In the genomic region with DNA sequence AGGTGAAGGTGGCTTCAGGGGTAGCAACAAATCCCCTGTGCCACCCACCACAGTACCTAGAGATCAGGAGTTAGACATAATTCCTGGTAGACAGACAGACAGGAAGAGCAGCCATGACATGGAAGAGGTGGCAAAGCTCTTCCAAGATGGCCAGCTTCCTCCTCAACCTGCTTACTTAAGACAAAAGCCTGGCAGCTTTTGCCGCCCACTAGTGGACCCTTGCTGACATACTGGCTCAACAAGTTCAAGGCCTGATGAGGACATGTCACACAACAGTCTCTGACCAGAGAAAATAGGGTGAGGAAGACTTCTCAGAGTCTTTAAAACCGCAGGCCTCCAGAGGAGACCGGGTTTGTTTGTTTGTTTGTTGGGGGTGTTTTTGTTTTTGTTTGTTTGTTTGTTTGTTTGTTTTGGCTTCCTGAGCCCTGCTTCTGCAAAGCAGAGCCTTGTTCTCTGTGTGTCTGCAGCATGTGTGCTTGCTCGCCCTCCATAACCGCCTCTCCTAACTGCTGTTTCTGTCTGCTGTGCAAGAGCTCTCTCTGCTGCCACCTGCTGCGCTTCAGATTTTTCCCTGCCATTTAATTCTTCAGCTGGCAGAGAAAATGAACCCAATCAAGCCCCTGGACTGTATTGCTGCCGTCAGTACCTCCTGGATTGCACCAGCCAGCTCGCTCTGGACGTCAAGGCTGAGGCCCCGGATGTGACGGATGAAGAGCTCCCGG, we compare ENCODE assay signal across 8 mouse cellular contexts. TPM values are rescaled to one million over a fixed set of nuclear protein-coding genes. Genes with fewer than 3 reads are reported as not detected.
A peak's percentile ranks its signal among the peaks of the same experiment; 100 is the strongest.
DNase-seq lines count a peak whose midpoint lies in the region; ATAC-seq and TF ChIP-seq lines count a peak whose summit lies in the region.

No protein-coding gene starts in this region.

- H3K4me3 ChIP-seq in testis, adult 2 months (ENCODE audit: control insufficient read depth, low read depth, low read length), result no peak overlapping the region
- no peak overlapping the region for H3K4me3 ChIP-seq in limb, embryonic 10.5 days
- H3K4me3 ChIP-seq in midbrain, embryonic 15.5 days, result no peak overlapping the region

- no peak overlapping the region for H3K9ac ChIP-seq in midbrain, embryonic 15.5 days

- peak; percentile 21; the same call in 1 of the 2 replicates for TF ChIP-seq CTCF in testis, adult 2 months (IDR thresholded peaks at IDR 0.05; ENCODE audit: control insufficient read depth, insufficient read depth, insufficient replicate concordance, low read depth, low read length)

- H3K9me3 ChIP-seq in limb, embryonic 10.5 days (replicated peaks), result no peaks in the 10 kb centered on the region
- no peaks in the 10 kb centered on the region for H3K9me3 ChIP-seq in midbrain, embryonic 15.5 days

- H3K36me3 ChIP-seq in testis, adult 2 months (ENCODE audit: control insufficient read depth, insufficient read depth, low read length), result no peaks in the 10 kb centered on the region
- no peaks in the 10 kb centered on the region for H3K36me3 ChIP-seq in limb, embryonic 10.5 days
- no peaks in the 10 kb centered on the region for H3K36me3 ChIP-seq in midbrain, embryonic 15.5 days (replicated peaks)

- H3K27ac ChIP-seq in testis, adult 2 months (ENCODE audit: control insufficient read depth, insufficient read depth, low read depth, low read length), result no peak overlapping the region
- no peak overlapping the region for H3K27ac ChIP-seq in limb, embryonic 10.5 days
- no peak overlapping the region for H3K27ac ChIP-seq in midbrain, embryonic 15.5 days

- peaks cover 19% of the 10 kb centered on the region for H3K4me1 ChIP-seq in testis, adult 2 months (ENCODE audit: control insufficient read depth, insufficient read depth, low read length)
- H3K4me1 ChIP-seq in limb, embryonic 10.5 days, result peaks cover 25% of the 10 kb centered on the region
- H3K4me1 ChIP-seq in midbrain, embryonic 15.5 days, result peaks cover 9% of the 10 kb centered on the region

- DNase-seq in adrenal gland, adult (ENCODE audit: inconsistent age in 2 of 2, low spot score in 1 of 2), result peak; percentile 55 to 75
- DNase-seq in adrenal gland, adult 8-10 months, result no peak
- no peak for DNase-seq in testis, postnatal 14 days (ENCODE audit: low spot score)
- DNase-seq in heart, postnatal 4 days, result peak; percentile 53
- peak; percentile 41 for DNase-seq in limb, embryonic 10.5 days (ENCODE audit: low spot score)
- peak; percentile 86 for DNase-seq in thymus, postnatal 4 days

- WGBS in limb, embryonic 10.5 days, result 56% methylated on average over 12 of the region's 12 CpGs
- WGBS in midbrain, embryonic 15.5 days, result 42% methylated on average over 12 of the region's 12 CpGs

- no peaks in the 10 kb centered on the region; the same call in 1 of the 2 replicates for H3K27me3 ChIP-seq in testis, adult 2 months (ENCODE audit: control insufficient read depth, insufficient read depth, low read length)
- H3K27me3 ChIP-seq in limb, embryonic 10.5 days (ENCODE audit: low read depth, poor library complexity, severe bottlenecking), result peaks cover 65% of the 10 kb centered on the region
- H3K27me3 ChIP-seq in midbrain, embryonic 15.5 days (replicated peaks), result peaks cover 9% of the 10 kb centered on the region; the same call in 1 of the 2 replicates

- peak; percentile 45; the same call in 1 of the 2 replicates for ATAC-seq in midbrain, embryonic 15.5 days (replicated peaks)

- TF ChIP-seq POLR2A in testis, adult 2 months (IDR thresholded peaks at IDR 0.05; ENCODE audit: control insufficient read depth, low read depth, low read length), result no peak

- H3K4me2 ChIP-seq in midbrain, embryonic 15.5 days, result no peak overlapping the region

RNA-seq across cellular contexts. Expression of a gene that starts 1.6 kb away (rescaled TPM):
- 1 to 10 TPM; 1.7 to 3.6 (median 2.4) TPM for total RNA-seq in adrenal gland, adult 8-10 months (2022)
- polyA plus RNA-seq in testis, adult 2 months (2012; rRNA removed), result 33.5 and 39.8 TPM in 2 replicates
- under 1 TPM; 0.41 to 0.52 TPM for total RNA-seq in heart, postnatal 4 days (2021)
- 0.15 and 0.61 TPM in 2 replicates for polyA plus RNA-seq in limb, embryonic 10.5 days (2016; fragmentation: Nextera tagmentation; extraction: Ambion mirVana)
- 0.54 and 0.56 TPM in 2 replicates for polyA plus RNA-seq in midbrain, embryonic 15.5 days (2015; fragmentation: Nextera tagmentation; extraction: Ambion mirVana)

RNA-seq across cellular contexts. Expression of a gene that starts 16.0 kb away (rescaled TPM):
- 10 to 100 TPM; 30.2 to 42.5 (median 36.1) TPM for total RNA-seq in adrenal gland, adult 8-10 months (2022)
- polyA plus RNA-seq in testis, adult 2 months (2012; rRNA removed), result 12.5 and 16.4 TPM in 2 replicates
- total RNA-seq in heart, postnatal 4 days (2021), result 10 to 100 TPM; 22.6 to 28.7 TPM
- polyA plus RNA-seq in limb, embryonic 10.5 days (2016; fragmentation: Nextera tagmentation; extraction: Ambion mirVana), result 2.8 and 4.8 TPM in 2 replicates
- 10.5 and 11.9 TPM in 2 replicates for polyA plus RNA-seq in midbrain, embryonic 15.5 days (2015; fragmentation: Nextera tagmentation; extraction: Ambion mirVana)

RNA-seq across cellular contexts. Expression of a gene that starts 53.1 kb away (rescaled TPM):
- 100 to 1,000 TPM in 2 of 4 experiments, 10 to 100 TPM in 2; 83.2 to 116 (median 99.0) TPM for total RNA-seq in adrenal gland, adult 8-10 months (2022)
- 52.9 and 64.6 TPM in 2 replicates for polyA plus RNA-seq in testis, adult 2 months (2012; rRNA removed)
- 10 to 100 TPM; 34.4 to 35.5 TPM for total RNA-seq in heart, postnatal 4 days (2021)
- polyA plus RNA-seq in limb, embryonic 10.5 days (2016; fragmentation: Nextera tagmentation; extraction: Ambion mirVana), result 157 and 168 TPM in 2 replicates
- 101 and 105 TPM in 2 replicates for polyA plus RNA-seq in midbrain, embryonic 15.5 days (2015; fragmentation: Nextera tagmentation; extraction: Ambion mirVana)

RNA-seq across cellular contexts. Expression of a gene that starts 53.5 kb away (rescaled TPM):
- total RNA-seq in adrenal gland, adult 8-10 months (2022), result 100 to 1,000 TPM; 197 to 273 (median 224) TPM
- 120 and 133 TPM in 2 replicates for polyA plus RNA-seq in testis, adult 2 months (2012; rRNA removed)
- 100 to 1,000 TPM; 309 to 336 TPM for total RNA-seq in heart, postnatal 4 days (2021)
- polyA plus RNA-seq in limb, embryonic 10.5 days (2016; fragmentation: Nextera tagmentation; extraction: Ambion mirVana), result 122 and 131 TPM in 2 replicates
- 325 and 351 TPM in 2 replicates for polyA plus RNA-seq in midbrain, embryonic 15.5 days (2015; fragmentation: Nextera tagmentation; extraction: Ambion mirVana)

Comparison
In these comparisons a context has a peak if more than half of its experiments do, and no peak if none do; other contexts are left out.
1. DNase-seq: peak in adrenal gland, adult (2 of 2), heart, postnatal 4 days (single experiment), limb, embryonic 10.5 days (single experiment) and thymus, postnatal 4 days (single experiment); none in adrenal gland, adult 8-10 months (single experiment) and testis, postnatal 14 days (single experiment).
2. RNA of a gene that starts 1.6 kb away (polyA plus RNA-seq): 33.5 to 39.8 TPM in testis, adult 2 months; 0.15 to 0.61 TPM in limb, embryonic 10.5 days and 0.54 to 0.56 TPM in midbrain, embryonic 15.5 days; every median in the first group is over 10 times any median in the second.